Mouse (Mus musculus) layer of hippocampus, postnatal 14 days (tissue): Measurements from ENCODE around the gene Zfp369. TPM values are rescaled to one million over a fixed set of nuclear protein-coding genes. Genes with fewer than 3 reads are reported as not detected.

Experiments
- total RNA-seq, 2 experiments: library from RNA; stranded (reverse); gene quantifications; 2 replicates each; pipeline ENCODE4 v1.2.3; 2021

Gene Zfp369
- total RNA-seq, 2 experiments from 2014 or later, result 65.6 to 66.3 TPM

Other genes with a start within 250 kb of the Zfp369 start
- gene Spata31d1c, start 245.8 kb upstream of the Zfp369 start, total RNA-seq, result not detected
- not detected for gene Prss47, start 226.1 kb upstream of the Zfp369 start, total RNA-seq
- gene Mfsd14b, start 165.8 kb upstream of the Zfp369 start, total RNA-seq, result 10 to 100 TPM; 32.6 to 36.7 TPM
- gene Olfr465-ps1, start 140.7 kb upstream of the Zfp369 start, total RNA-seq, result not detected
- gene Olfr466, start 128.6 kb upstream of the Zfp369 start, total RNA-seq, result under 1 TPM in 1 of 2 experiments, not detected in 1; 0.07 TPM
- gene Nlrp4f, start 72.8 kb upstream of the Zfp369 start, total RNA-seq, result under 1 TPM; 0.17 to 0.25 TPM
- under 1 TPM; 0.37 to 0.64 TPM for gene Gm10775, start 19.3 kb upstream of the Zfp369 start, total RNA-seq
- gene Gm10139, start 233.9 kb downstream of the Zfp369 start, total RNA-seq, result not detected